Mouse (Mus musculus) thymus, postnatal 10 days (tissue): ENCODE data around the gene Rhox4a2.
"Not testable (repeated sequence)": the region's sequence is repeated elsewhere in the genome, so short reads cannot be mapped to it uniquely, and the experiment has no call there.

Experiments used
- DNase-seq, 2 experiments: peaks; one replicate each; pipeline ENCODE4 v3.0.0; 2021; ENCODE audit warnings: low spot score in 2 of 2

Gene Rhox4a2

DNA sequence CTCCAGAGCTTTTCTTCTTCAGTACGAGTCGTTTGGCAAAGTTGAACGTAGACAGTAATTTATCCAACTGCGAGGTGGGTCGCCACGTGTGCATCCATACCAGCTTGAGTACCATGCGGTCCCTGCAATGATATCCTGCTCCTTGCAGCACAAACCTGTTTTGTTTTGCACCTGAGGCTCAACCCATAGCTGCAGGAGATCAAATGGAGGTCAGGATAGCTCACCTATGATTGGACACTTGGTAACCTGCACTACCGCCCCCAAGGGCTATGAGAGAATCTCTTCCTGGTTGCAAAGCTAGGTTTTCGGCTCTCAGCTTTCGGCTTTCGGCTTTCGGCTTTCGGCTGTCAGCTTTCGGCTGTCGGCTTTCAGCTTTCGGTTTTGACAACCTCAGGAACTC is at the start of gene Rhox4a2:
Gene Rhox4a2 (plus strand): TSS at position 301 of the 400 bp plus-strand sequence.
- DNase-seq: not testable (repeated sequence)

DNA sequence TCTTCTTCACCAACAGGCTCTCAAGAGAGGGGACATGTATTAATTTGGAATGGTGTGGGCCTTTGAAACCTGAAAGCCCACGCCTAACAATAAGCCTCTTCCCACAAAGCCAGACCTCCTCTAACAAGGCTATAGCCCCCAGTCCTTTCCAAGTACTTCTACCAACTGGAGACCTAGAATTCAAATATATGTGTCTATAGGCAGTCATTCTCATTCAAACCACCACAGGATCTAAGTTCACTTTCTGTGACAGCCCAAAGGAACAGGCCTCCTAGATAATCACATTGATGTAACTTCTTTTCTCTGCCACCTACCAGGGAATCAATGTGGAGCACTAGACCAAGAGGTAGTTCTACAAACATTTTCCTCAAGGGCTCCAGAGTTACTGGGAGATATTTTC is 10.9 kb upstream of the Rhox4a2 start, which contains the start of gene Rhox3a2:
Gene Rhox3a2 (plus strand): TSS at position 301 of the 400 bp plus-strand sequence.
- not testable (repeated sequence) for DNase-seq

DNA sequence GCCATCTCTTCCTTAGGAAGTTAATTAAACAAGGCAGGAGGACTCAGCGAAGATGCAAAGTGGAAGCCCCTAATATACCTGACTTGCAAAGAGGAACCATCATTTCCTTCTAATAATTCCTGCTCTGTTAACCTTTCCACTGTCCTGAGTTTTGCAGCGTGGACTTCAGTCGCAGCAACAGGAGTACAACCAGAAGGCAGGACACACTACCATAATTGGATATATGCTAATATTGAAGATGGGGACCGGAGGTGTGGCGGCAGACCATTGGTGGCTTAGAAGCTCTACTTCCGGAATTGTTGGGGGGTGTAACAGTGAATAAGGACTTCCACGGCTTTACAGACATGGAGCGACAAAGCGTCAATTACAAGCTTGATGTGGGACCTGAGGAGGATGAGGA is 21.1 kb downstream of the Rhox4a2 start, which contains the start of gene Rhox2b:
Gene Rhox2b (plus strand): TSS at position 301 of the 400 bp plus-strand sequence.
- DNase-seq: not testable (repeated sequence)

DNA sequence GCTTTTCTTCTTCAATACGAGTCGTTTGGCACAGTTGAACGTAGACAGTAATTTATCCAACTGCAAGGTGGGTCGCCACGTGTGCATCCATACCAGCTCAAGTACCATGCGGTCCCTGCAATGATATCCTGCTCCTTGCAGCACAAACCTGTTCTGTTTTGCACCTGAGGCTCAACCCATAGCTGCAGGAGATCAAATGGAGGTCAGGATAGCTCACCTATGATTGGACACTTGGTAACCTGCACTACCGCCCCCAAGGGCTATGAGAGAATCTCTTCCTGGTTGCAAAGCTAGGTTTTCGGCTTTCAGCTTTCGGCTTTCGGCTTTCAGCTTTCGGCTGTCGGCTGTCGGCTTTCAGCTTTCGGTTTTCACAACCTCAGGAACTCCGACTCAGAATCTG is 41.5 kb downstream of the Rhox4a2 start, which contains the start of gene Rhox4b:
Gene Rhox4b (plus strand): TSS at position 301 of the 400 bp plus-strand sequence.
- DNase-seq: not testable (repeated sequence)
